Mouse (Mus musculus) forebrain, embryonic 12.5 days (tissue): ENCODE measurements at regions not wholly inside any gene's neighbourhood (a gene's known extent, or its start where the extent isn't known, plus 50 kb on each side); places are given as distances from the start of the nearest gene placed in this dataset.
A peak's percentile ranks its signal among the peaks of the same experiment; 100 is the strongest.

ENCODE experiments used
- ATAC-seq: fragments of 200-750 bp; cut with Nextera tagmentation; 2 replicates; pipeline ENCODE4 v1.8.0; 2017; ENCODE audit warnings: moderate TSS enrichment; ENCODE audit not compliant: low FRiP score
- H3K27ac ChIP-seq: fragments of 300-500 bp; sonication (generic); 2 replicates; pipeline ENCODE4 v1.5.1; 2016; ENCODE audit warnings: mild to moderate bottlenecking
- H3K27me3 ChIP-seq: fragments of 300-500 bp; sonication (generic); 2 replicates; pipeline ENCODE4 v1.6.1; 2016; ENCODE audit warnings: mild to moderate bottlenecking
- H3K36me3 ChIP-seq: fragments of 300-500 bp; sonication (generic); replicated peaks from 2 replicates; pipeline ENCODE4 v1.6.1; 2016; ENCODE audit warnings: mild to moderate bottlenecking
- H3K4me1 ChIP-seq: fragments of 300-500 bp; sonication (generic); 2 replicates; pipeline ENCODE4 v1.6.1; 2016
- H3K4me2 ChIP-seq: fragments of 300-500 bp; sonication (generic); 2 replicates; pipeline ENCODE4 v1.6.1; 2016; ENCODE audit warnings: mild to moderate bottlenecking, moderate library complexity
- H3K4me3 ChIP-seq: fragments of 300-500 bp; sonication (generic); replicated peaks from 2 replicates; pipeline ENCODE4 v1.5.1; 2016; ENCODE audit warnings: mild to moderate bottlenecking
- H3K9ac ChIP-seq: fragments of 300-500 bp; sonication (generic); 2 replicates; pipeline ENCODE4 v1.6.1; 2016; ENCODE audit warnings: mild to moderate bottlenecking
- H3K9me3 ChIP-seq: fragments of 300-500 bp; sonication (generic); 2 replicates; pipeline ENCODE4 v1.6.1; 2016
- WGBS: fragments of 180-500 bp; shearing (Covaris S2); methylation state at CpG from one replicate; pipeline ENCODE4 v1.1.7; 2016; 5-methylcytosine and 5-hydroxymethylcytosine counted together

- ATAC-seq = no peak
- no peaks in the 10 kb centered on the region for H3K36me3 ChIP-seq
- H3K27ac ChIP-seq = no peak overlapping the region
- H3K9me3 ChIP-seq = no peaks in the 10 kb centered on the region
- no peak overlapping the region for H3K4me2 ChIP-seq
- 86% methylated on average over 1 of the region's 1 CpGs for WGBS
- H3K4me1 ChIP-seq = no peaks in the 10 kb centered on the region
- H3K4me3 ChIP-seq = no peak overlapping the region
- no peaks in the 10 kb centered on the region for H3K27me3 ChIP-seq
- no peak overlapping the region for H3K9ac ChIP-seq
Observed at GRCm38 (mm10) chr14:101067082-101067481, 133.0 kb downstream of the Prr30 start.

GRCm38 (mm10) chr14:101056874-101057273 lies 143.3 kb downstream of the Prr30 start:
- Histone ChIP-seq H3K27ac (no peak overlapping the region), H3K4me1 (no peaks in the 10 kb centered on the region; the same call in 1 of the 2 replicates), H3K4me2 (no peak overlapping the region), H3K9me3 (no peaks in the 10 kb centered on the region), H3K27me3 (no peaks in the 10 kb centered on the region), H3K4me3 (no peak overlapping the region), H3K36me3 (no peaks in the 10 kb centered on the region), H3K9ac (no peak overlapping the region)
- 77% methylated on average over 2 of the region's 2 CpGs for WGBS
- no peak for ATAC-seq

GRCm38 (mm10) chr14:101055915-101056314 lies 144.2 kb downstream of the Prr30 start:
- Histone ChIP-seq H3K27me3 (no peaks in the 10 kb centered on the region), H3K27ac (no peak overlapping the region), H3K9me3 (no peaks in the 10 kb centered on the region), H3K4me2 (no peak overlapping the region), H3K4me3 (no peak overlapping the region), H3K36me3 (no peaks in the 10 kb centered on the region), H3K9ac (no peak overlapping the region), H3K4me1 (no peaks in the 10 kb centered on the region; the same call in 1 of the 2 replicates)
- 25% methylated on average over 3 of the region's 3 CpGs for WGBS
- ATAC-seq = peak; percentile 66

- Histone ChIP-seq H3K27ac (no peak overlapping the region), H3K36me3 (no peaks in the 10 kb centered on the region), H3K4me2 (no peak overlapping the region), H3K9ac (no peak overlapping the region), H3K27me3 (no peaks in the 10 kb centered on the region), H3K4me1 (no peaks in the 10 kb centered on the region; the same call in 1 of the 2 replicates), H3K4me3 (no peak overlapping the region), H3K9me3 (no peaks in the 10 kb centered on the region)
- 54% methylated on average over 4 of the region's 4 CpGs for WGBS
- ATAC-seq = no peak
Observed at GRCm38 (mm10) chr14:101054786-101055185, 145.3 kb downstream of the Prr30 start.

GRCm38 (mm10) chr14:101052760-101053159 lies 147.4 kb downstream of the Prr30 start:
- no peaks in the 10 kb centered on the region; the same call in 1 of the 2 replicates for H3K4me1 ChIP-seq

GRCm38 (mm10) chr14:101050212-101050611 lies 149.9 kb downstream of the Prr30 start:
- no peaks in the 10 kb centered on the region for H3K27me3 ChIP-seq
- H3K27ac ChIP-seq = no peak overlapping the region
- 96% methylated on average over 2 of the region's 2 CpGs for WGBS
- ATAC-seq = no peak
- H3K4me3 ChIP-seq = no peak overlapping the region
- H3K36me3 ChIP-seq = no peaks in the 10 kb centered on the region
- no peak overlapping the region for H3K4me2 ChIP-seq
- H3K9ac ChIP-seq = no peak overlapping the region
- no peaks in the 10 kb centered on the region for H3K9me3 ChIP-seq
- H3K4me1 ChIP-seq = no peaks in the 10 kb centered on the region

More at GRCm38 (mm10) chr14:101052760-101053159, 147.4 kb downstream of the Prr30 start:
- Histone ChIP-seq H3K36me3 (no peaks in the 10 kb centered on the region), H3K4me3 (no peak overlapping the region), H3K4me2 (no peak overlapping the region), H3K9me3 (no peaks in the 10 kb centered on the region), H3K27ac (no peak overlapping the region), H3K9ac (no peak overlapping the region), H3K27me3 (no peaks in the 10 kb centered on the region)
- no peak for ATAC-seq
- WGBS = 49% methylated on average over 2 of the region's 2 CpGs

GRCm38 (mm10) chr14:101049664-101050203 lies 150.4 kb downstream of the Prr30 start:
- WGBS = 89% methylated on average over 4 of the region's 4 CpGs
- ATAC-seq = no peak
- no peaks in the 10 kb centered on the region for H3K27me3 ChIP-seq

GRCm38 (mm10) chr14:101043494-101043893 lies 156.6 kb downstream of the Prr30 start:
- Histone ChIP-seq H3K4me2 (no peak overlapping the region), H3K27ac (no peak overlapping the region), H3K9me3 (no peaks in the 10 kb centered on the region), H3K27me3 (no peaks in the 10 kb centered on the region), H3K9ac (no peak overlapping the region), H3K4me3 (no peak overlapping the region), H3K4me1 (no peaks in the 10 kb centered on the region), H3K36me3 (no peaks in the 10 kb centered on the region)
- no peak for ATAC-seq
- 86% methylated on average over 4 of the region's 4 CpGs for WGBS

More at GRCm38 (mm10) chr14:101049664-101050203, 150.4 kb downstream of the Prr30 start:
- no peak overlapping the region for H3K4me2 ChIP-seq
- no peak overlapping the region for H3K27ac ChIP-seq
- H3K4me3 ChIP-seq = no peak overlapping the region
- H3K36me3 ChIP-seq = no peaks in the 10 kb centered on the region
- H3K4me1 ChIP-seq = no peaks in the 10 kb centered on the region
- H3K9me3 ChIP-seq = no peaks in the 10 kb centered on the region
- H3K9ac ChIP-seq = no peak overlapping the region

GRCm38 (mm10) chr14:101001070-101001469 lies 199.1 kb downstream of the Prr30 start:
- Histone ChIP-seq H3K4me2 (no peak overlapping the region), H3K27ac (no peak overlapping the region), H3K9ac (no peak overlapping the region), H3K36me3 (no peaks in the 10 kb centered on the region), H3K27me3 (no peaks in the 10 kb centered on the region), H3K4me1 (no peaks in the 10 kb centered on the region), H3K4me3 (no peak overlapping the region), H3K9me3 (no peaks in the 10 kb centered on the region)
- WGBS = 71% methylated on average over 1 of the region's 1 CpGs
- no peak for ATAC-seq

- Histone ChIP-seq H3K4me3 (no peak overlapping the region), H3K27ac (no peak overlapping the region), H3K9me3 (no peaks in the 10 kb centered on the region), H3K36me3 (no peaks in the 10 kb centered on the region), H3K27me3 (no peaks in the 10 kb centered on the region), H3K4me2 (no peak overlapping the region), H3K4me1 (no peaks in the 10 kb centered on the region), H3K9ac (no peak overlapping the region)
- ATAC-seq = no peak
- 92% methylated on average over 5 of the region's 5 CpGs for WGBS
Observed at GRCm38 (mm10) chr14:100980754-100981153, 219.4 kb downstream of the Prr30 start.

GRCm38 (mm10) chr14:100978515-100978914 lies 221.6 kb downstream of the Prr30 start:
- Histone ChIP-seq H3K9ac (no peak overlapping the region), H3K27ac (no peak overlapping the region), H3K36me3 (no peaks in the 10 kb centered on the region), H3K4me1 (no peaks in the 10 kb centered on the region), H3K4me2 (no peak overlapping the region), H3K9me3 (no peaks in the 10 kb centered on the region), H3K27me3 (no peaks in the 10 kb centered on the region), H3K4me3 (no peak overlapping the region)
- WGBS = 81% methylated on average over 2 of the region's 2 CpGs
- no peak for ATAC-seq

GRCm38 (mm10) chr14:100970970-100971369 lies 229.2 kb downstream of the Prr30 start:
- Histone ChIP-seq H3K9ac (no peak overlapping the region), H3K27me3 (no peaks in the 10 kb centered on the region), H3K9me3 (no peaks in the 10 kb centered on the region), H3K4me1 (no peaks in the 10 kb centered on the region), H3K4me2 (no peak overlapping the region), H3K4me3 (no peak overlapping the region), H3K27ac (no peak overlapping the region), H3K36me3 (no peaks in the 10 kb centered on the region)
- no peak for ATAC-seq
- WGBS = 82% methylated on average over 2 of the region's 2 CpGs

GRCm38 (mm10) chr14:100960198-100960597 lies 239.9 kb downstream of the Prr30 start:
- Histone ChIP-seq H3K9ac (no peak overlapping the region), H3K27me3 (no peaks in the 10 kb centered on the region), H3K4me1 (no peaks in the 10 kb centered on the region), H3K4me2 (no peak overlapping the region), H3K36me3 (no peaks in the 10 kb centered on the region), H3K27ac (no peak overlapping the region), H3K9me3 (no peaks in the 10 kb centered on the region), H3K4me3 (no peak overlapping the region)
- no peak for ATAC-seq
